Mouse (Mus musculus) lung, adult 10 weeks (tissue): Measurements from ENCODE around the gene Slc12a6. TPM values are rescaled to one million over a fixed set of nuclear protein-coding genes. Genes with fewer than 3 reads are reported as not detected.

ENCODE experiments used
- polyA plus RNA-seq: library from polyadenylated mRNA; stranded (reverse); fragments of 350-450 nt; fragmentation: Illumina TruSeq; extraction: RNeasy Lipid Tissue Mini Kit (QIAGEN cat#74804); gene quantifications from one replicate; pipeline ENCODE4 v1.2.3, GENCODE M21; 2014; ENCODE audit warnings: low read depth, low replicate concordance; ENCODE audit not compliant: insufficient read depth

Slc12a6 gene
- 16.7 TPM for polyA plus RNA-seq

GRCm38 (mm10) chr2:112265448-112266241, at the start of gene Slc12a6:
Slc12a6 (plus strand) TSS chr2:112265825.

GRCm38 (mm10) chr2:112239212-112239934, 26.3 kb upstream of the Slc12a6 start, which contains the start of gene Lpcat4:
Lpcat4 (plus strand) TSS chr2:112239468.

GRCm38 (mm10) chr2:112259241-112259962, 6.2 kb upstream of the Slc12a6 start, which contains the start of gene Nutm1:
Nutm1 (minus strand) TSS chr2:112259291.

GRCm38 (mm10) chr2:112261748-112262653, 3.6 kb upstream of the Slc12a6 start, which contains the start of gene Nop10:
Nop10 (plus strand) TSS chr2:112261926.

GRCm38 (mm10) chr2:112266242-112266592, 592 bp downstream of the Slc12a6 start, which contains the start of gene Gm21985:
Gm21985 (plus strand) TSS chr2:112266314.

GRCm38 (mm10) chr2:112367726-112368673, 102.4 kb downstream of the Slc12a6 start, which contains the start of gene Emc4:
Emc4 (minus strand) TSS chr2:112368027.

GRCm38 (mm10) chr2:112378973-112379898, 113.6 kb downstream of the Slc12a6 start, which contains the start of gene Katnbl1:
Katnbl1 (plus strand) TSS chr2:112379211.

Other genes starting within 250 kb of the Slc12a6 start
- gene Olfr1311, start 241.4 kb upstream of the Slc12a6 start, polyA plus RNA-seq = not detected
- gene Olfr1312, start 215.6 kb upstream of the Slc12a6 start, polyA plus RNA-seq = not detected
- gene Olfr1313, start 188.0 kb upstream of the Slc12a6 start, polyA plus RNA-seq = not detected
- gene Olfr1314, start 169.0 kb upstream of the Slc12a6 start, polyA plus RNA-seq = not detected
- gene Olfr1315-ps1, start 150.4 kb upstream of the Slc12a6 start, polyA plus RNA-seq = not detected
- not detected for gene Olfr1316, start 130.8 kb upstream of the Slc12a6 start, polyA plus RNA-seq
- not detected for gene Olfr1317, start 125.5 kb upstream of the Slc12a6 start, polyA plus RNA-seq
- not detected for gene Olfr1318, start 111.6 kb upstream of the Slc12a6 start, polyA plus RNA-seq
- 12.9 TPM for gene Lpcat4, start 26.4 kb upstream of the Slc12a6 start, polyA plus RNA-seq
- not detected for gene Nutm1, start 6.5 kb upstream of the Slc12a6 start, polyA plus RNA-seq
- gene Nop10, start 3.9 kb upstream of the Slc12a6 start, polyA plus RNA-seq = 89.4 TPM
- not detected for gene Gm21985, start 489 bp downstream of the Slc12a6 start, polyA plus RNA-seq
- 93.4 TPM for gene Emc4, start 102.2 kb downstream of the Slc12a6 start, polyA plus RNA-seq
- gene Katnbl1, start 113.4 kb downstream of the Slc12a6 start, polyA plus RNA-seq = 7.7 TPM
- gene Emc7, start 189.2 kb downstream of the Slc12a6 start, polyA plus RNA-seq = 22.4 TPM
- not detected for gene Chrm5, start 214.9 kb downstream of the Slc12a6 start, polyA plus RNA-seq
- 11.6 TPM for gene Aven, start 227.1 kb downstream of the Slc12a6 start, polyA plus RNA-seq